Mouse (Mus musculus): ENCODE measurements around the gene Polr2l. TPM values are rescaled to one million over a fixed set of nuclear protein-coding genes. Genes with fewer than 3 reads are reported as not detected.

Gene Polr2l
- polyA plus RNA-seq, 1 experiment from 2014 or later = 77.9 TPM

DNA sequence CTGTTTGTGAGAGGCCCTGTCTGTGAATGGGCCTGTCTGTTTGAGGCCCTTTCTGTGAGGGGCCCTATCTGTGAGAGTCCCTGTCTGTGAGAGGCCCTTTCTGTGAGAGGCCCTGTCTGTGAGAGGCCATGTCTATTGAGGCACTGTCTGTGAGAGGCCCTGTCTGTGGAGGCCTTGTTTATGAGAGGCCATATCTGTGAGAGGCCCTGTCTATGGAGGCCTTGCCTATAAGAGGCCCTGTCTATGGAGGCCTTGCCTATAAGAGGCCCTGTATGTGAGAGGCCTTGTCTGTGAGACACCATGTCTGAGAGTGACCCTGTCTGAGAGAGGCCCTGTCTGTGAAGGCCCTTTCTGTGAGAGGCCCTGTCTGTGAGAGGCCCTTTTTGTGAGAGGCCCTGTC is 33.2 kb upstream of the Polr2l start:
- Histone ChIP-seq H3K9me3 (ENCODE audit: control insufficient read depth, low read length) (no peaks in the 10 kb centered on the region), H3K9ac (ENCODE audit: low read depth, low read length) (no peak overlapping the region), H3K4me3 (ENCODE audit: low read length) (no peak overlapping the region), H3K27me3 (ENCODE audit: control insufficient read depth, insufficient read depth, low read length) (no peaks in the 10 kb centered on the region), H3K4me2 (replicated peaks; ENCODE audit: low read depth, low read length) (no peak overlapping the region), H3K27ac (ENCODE audit: low read depth, low read length) (no peak overlapping the region), H3K36me3 (ENCODE audit: control insufficient read depth, insufficient read depth, low read length) (no peaks in the 10 kb centered on the region; the same call in 1 of the 2 replicates), H3K4me1 (ENCODE audit: control insufficient read depth, insufficient read depth, low read length) (no peaks in the 10 kb centered on the region)
- ATAC-seq (ENCODE audit: low FRiP score, low TSS enrichment) = no peak

GRCm38 (mm10) chr7:141506278-141506677 is 31.3 kb upstream of the Polr2l start:
- no peak overlapping the region for H3K27ac ChIP-seq (ENCODE audit: low read depth, low read length)
- ATAC-seq (ENCODE audit: low FRiP score, low TSS enrichment) = no peak
- H3K36me3 ChIP-seq (ENCODE audit: control insufficient read depth, insufficient read depth, low read length) = no peaks in the 10 kb centered on the region; the same call in 1 of the 2 replicates
- no peak overlapping the region for H3K4me3 ChIP-seq (ENCODE audit: low read length)
- H3K4me2 ChIP-seq (replicated peaks; ENCODE audit: low read depth, low read length) = no peak overlapping the region
- H3K27me3 ChIP-seq (ENCODE audit: control insufficient read depth, insufficient read depth, low read length) = no peaks in the 10 kb centered on the region
- H3K4me1 ChIP-seq (ENCODE audit: control insufficient read depth, insufficient read depth, low read length) = no peaks in the 10 kb centered on the region
- no peak overlapping the region for H3K9ac ChIP-seq (ENCODE audit: low read depth, low read length)
- no peaks in the 10 kb centered on the region for H3K9me3 ChIP-seq (ENCODE audit: control insufficient read depth, low read length)
- 87% methylated on average over 2 of the region's 2 CpGs for WGBS

DNA sequence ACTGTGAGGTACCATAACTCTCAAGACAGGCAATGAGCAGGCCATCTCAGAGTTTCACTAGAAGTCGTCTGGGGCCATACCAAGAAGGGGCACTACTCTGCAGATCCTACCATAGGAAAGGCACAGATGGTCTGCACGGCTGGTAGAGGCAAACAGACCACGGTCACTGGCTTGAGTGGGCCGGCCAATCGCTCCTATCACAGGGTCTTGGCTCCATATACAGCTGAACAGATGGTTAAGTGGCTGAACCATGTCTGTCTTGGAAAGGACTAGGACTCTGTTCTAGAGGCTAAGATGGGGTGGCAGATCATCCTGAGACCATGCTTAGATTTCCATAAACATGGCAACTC is 27.6 kb upstream of the Polr2l start:
- no peaks in the 10 kb centered on the region for H3K27me3 ChIP-seq (ENCODE audit: control insufficient read depth, insufficient read depth, low read length)
- 93% methylated on average over 5 of the region's 5 CpGs for WGBS

DNA sequence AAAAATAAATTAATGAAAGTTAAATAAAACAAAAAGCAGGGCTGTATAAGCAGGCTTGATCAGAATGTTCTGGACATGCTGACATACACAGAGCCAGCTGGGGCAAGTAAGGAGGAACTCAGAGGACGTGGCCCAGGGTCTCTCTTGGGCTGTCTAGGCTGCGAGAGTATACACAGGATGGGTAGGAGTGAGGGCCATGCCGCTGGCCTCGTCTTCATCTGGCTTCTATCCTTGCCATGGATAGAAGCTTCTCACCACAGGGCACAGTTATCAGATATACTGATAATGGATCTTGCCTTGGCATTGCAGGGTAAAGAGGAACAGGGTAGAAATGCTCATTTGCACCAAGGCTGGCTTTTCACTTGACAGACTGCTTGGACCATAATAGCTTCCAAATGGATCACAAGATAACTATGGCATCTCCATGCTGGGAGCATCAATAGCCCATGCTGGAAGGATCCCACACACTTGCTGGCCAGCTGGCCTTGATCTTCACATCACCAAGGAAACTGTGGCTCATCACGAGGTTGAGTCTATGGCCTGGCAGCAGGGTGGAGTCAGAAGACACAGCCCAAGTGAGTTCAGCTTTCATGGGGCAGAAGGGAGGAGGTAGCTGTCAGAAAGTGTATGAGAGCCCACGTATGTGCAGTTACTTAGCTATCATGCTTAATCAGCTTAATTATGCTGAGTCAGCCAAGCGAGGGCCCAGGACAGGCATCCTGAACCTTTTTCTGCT is 27.1 kb upstream of the Polr2l start:
- Histone ChIP-seq H3K4me3 (ENCODE audit: low read length) (no peak overlapping the region), H3K4me1 (ENCODE audit: control insufficient read depth, insufficient read depth, low read length) (peaks cover 8% of the 10 kb centered on the region; the same call in 1 of the 2 replicates), H3K27ac (ENCODE audit: low read depth, low read length) (no peak overlapping the region), H3K4me2 (replicated peaks; ENCODE audit: low read depth, low read length) (no peak overlapping the region), H3K27me3 (ENCODE audit: control insufficient read depth, insufficient read depth, low read length) (no peaks in the 10 kb centered on the region), H3K36me3 (ENCODE audit: control insufficient read depth, insufficient read depth, low read length) (peaks cover 2% of the 10 kb centered on the region; the same call in 1 of the 2 replicates), H3K9ac (ENCODE audit: low read depth, low read length) (no peak overlapping the region), H3K9me3 (ENCODE audit: control insufficient read depth, low read length) (no peaks in the 10 kb centered on the region)
- ATAC-seq (ENCODE audit: low FRiP score, low TSS enrichment) = no peak
- 82% methylated on average over 7 of the region's 7 CpGs for WGBS

More for the DNA sequence above, 27.6 kb upstream of the Polr2l start:
- no peak overlapping the region for H3K9ac ChIP-seq (ENCODE audit: low read depth, low read length)
- no peak overlapping the region for H3K4me3 ChIP-seq (ENCODE audit: low read length)
- no peak overlapping the region for H3K4me2 ChIP-seq (replicated peaks; ENCODE audit: low read depth, low read length)
- peaks cover 8% of the 10 kb centered on the region; the same call in 1 of the 2 replicates for H3K4me1 ChIP-seq (ENCODE audit: control insufficient read depth, insufficient read depth, low read length)
- no peaks in the 10 kb centered on the region for H3K9me3 ChIP-seq (ENCODE audit: control insufficient read depth, low read length)
- H3K36me3 ChIP-seq (ENCODE audit: control insufficient read depth, insufficient read depth, low read length) = peaks cover 2% of the 10 kb centered on the region; the same call in 1 of the 2 replicates
- H3K27ac ChIP-seq (ENCODE audit: low read depth, low read length) = no peak overlapping the region
- ATAC-seq (ENCODE audit: low FRiP score, low TSS enrichment) = no peak

- Histone ChIP-seq H3K27ac (ENCODE audit: low read depth, low read length) (no peak overlapping the region), H3K9me3 (ENCODE audit: control insufficient read depth, low read length) (no peaks in the 10 kb centered on the region), H3K4me3 (ENCODE audit: low read length) (no peak overlapping the region), H3K4me2 (replicated peaks; ENCODE audit: low read depth, low read length) (no peak overlapping the region), H3K4me1 (ENCODE audit: control insufficient read depth, insufficient read depth, low read length) (peaks cover 8% of the 10 kb centered on the region; the same call in 1 of the 2 replicates), H3K9ac (ENCODE audit: low read depth, low read length) (no peak overlapping the region), H3K27me3 (ENCODE audit: control insufficient read depth, insufficient read depth, low read length) (no peaks in the 10 kb centered on the region), H3K36me3 (ENCODE audit: control insufficient read depth, insufficient read depth, low read length) (peaks cover 21% of the 10 kb centered on the region)
- ATAC-seq (ENCODE audit: low FRiP score, low TSS enrichment) = no peak
- 89% methylated on average over 3 of the region's 3 CpGs for WGBS
Measured at GRCm38 (mm10) chr7:141497600-141497999, 22.7 kb upstream of the Polr2l start.

GRCm38 (mm10) chr7:141495940-141496339 is 21.0 kb upstream of the Polr2l start:
- WGBS = 86% methylated on average over 4 of the region's 4 CpGs
- Histone ChIP-seq H3K27me3 (ENCODE audit: control insufficient read depth, insufficient read depth, low read length) (no peaks in the 10 kb centered on the region), H3K4me1 (ENCODE audit: control insufficient read depth, insufficient read depth, low read length) (peaks cover 8% of the 10 kb centered on the region; the same call in 1 of the 2 replicates), H3K9me3 (ENCODE audit: control insufficient read depth, low read length) (no peaks in the 10 kb centered on the region), H3K4me3 (ENCODE audit: low read length) (no peak overlapping the region), H3K27ac (ENCODE audit: low read depth, low read length) (no peak overlapping the region), H3K4me2 (replicated peaks; ENCODE audit: low read depth, low read length) (no peak overlapping the region), H3K36me3 (ENCODE audit: control insufficient read depth, insufficient read depth, low read length) (peaks cover 32% of the 10 kb centered on the region), H3K9ac (ENCODE audit: low read depth, low read length) (no peak overlapping the region)
- no peak for ATAC-seq (ENCODE audit: low FRiP score, low TSS enrichment)

GRCm38 (mm10) chr7:141495379-141495778 is 20.4 kb upstream of the Polr2l start:
- peaks cover 32% of the 10 kb centered on the region for H3K36me3 ChIP-seq (ENCODE audit: control insufficient read depth, insufficient read depth, low read length)

GRCm38 (mm10) chr7:141493729-141494128 is 18.8 kb upstream of the Polr2l start:
- WGBS = 68% methylated on average over 1 of the region's 1 CpGs
- H3K36me3 ChIP-seq (ENCODE audit: control insufficient read depth, insufficient read depth, low read length) = peaks cover 32% of the 10 kb centered on the region
- no peaks in the 10 kb centered on the region for H3K4me1 ChIP-seq (ENCODE audit: control insufficient read depth, insufficient read depth, low read length)

More at GRCm38 (mm10) chr7:141495379-141495778, 20.4 kb upstream of the Polr2l start:
- ATAC-seq (ENCODE audit: low FRiP score, low TSS enrichment) = no peak
- Histone ChIP-seq H3K27ac (ENCODE audit: low read depth, low read length) (no peak overlapping the region), H3K27me3 (ENCODE audit: control insufficient read depth, insufficient read depth, low read length) (no peaks in the 10 kb centered on the region), H3K4me1 (ENCODE audit: control insufficient read depth, insufficient read depth, low read length) (peaks cover 8% of the 10 kb centered on the region; the same call in 1 of the 2 replicates), H3K9ac (ENCODE audit: low read depth, low read length) (no peak overlapping the region), H3K9me3 (ENCODE audit: control insufficient read depth, low read length) (no peaks in the 10 kb centered on the region), H3K4me2 (replicated peaks; ENCODE audit: low read depth, low read length) (no peak overlapping the region), H3K4me3 (ENCODE audit: low read length) (no peak overlapping the region)
- WGBS = 98% methylated on average over 2 of the region's 2 CpGs

DNA sequence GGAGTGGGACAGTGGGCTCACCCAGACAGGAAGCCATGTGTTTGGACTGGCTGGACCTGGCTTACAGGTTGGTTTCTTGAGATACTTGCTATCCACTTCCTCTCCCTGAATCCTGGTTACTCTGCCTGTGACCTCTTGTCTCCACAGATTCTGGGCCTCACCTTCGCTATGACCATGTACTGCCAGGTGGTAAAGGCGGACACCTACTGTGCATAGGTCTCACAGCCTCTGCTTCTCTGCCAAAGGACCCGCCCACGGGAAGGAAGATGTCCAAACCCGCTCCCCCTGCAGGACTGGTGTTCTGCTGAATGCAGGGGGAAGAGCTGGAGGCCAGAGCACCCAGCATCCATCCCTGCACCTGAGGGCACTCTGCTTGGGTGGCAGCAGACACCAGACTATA is 17.8 kb upstream of the Polr2l start:
- Histone ChIP-seq H3K9ac (ENCODE audit: low read depth, low read length) (no peak overlapping the region), H3K27me3 (ENCODE audit: control insufficient read depth, insufficient read depth, low read length) (no peaks in the 10 kb centered on the region), H3K4me3 (ENCODE audit: low read length) (no peak overlapping the region), H3K4me1 (ENCODE audit: control insufficient read depth, insufficient read depth, low read length) (no peaks in the 10 kb centered on the region), H3K36me3 (ENCODE audit: control insufficient read depth, insufficient read depth, low read length) (peaks cover 30% of the 10 kb centered on the region), H3K9me3 (ENCODE audit: control insufficient read depth, low read length) (no peaks in the 10 kb centered on the region), H3K4me2 (replicated peaks; ENCODE audit: low read depth, low read length) (no peak overlapping the region), H3K27ac (ENCODE audit: low read depth, low read length) (no peak overlapping the region)
- no peak for ATAC-seq (ENCODE audit: low FRiP score, low TSS enrichment)
- WGBS = 91% methylated on average over 5 of the region's 5 CpGs

More at GRCm38 (mm10) chr7:141493729-141494128, 18.8 kb upstream of the Polr2l start:
- no peaks in the 10 kb centered on the region for H3K27me3 ChIP-seq (ENCODE audit: control insufficient read depth, insufficient read depth, low read length)
- no peak overlapping the region for H3K4me3 ChIP-seq (ENCODE audit: low read length)
- H3K27ac ChIP-seq (ENCODE audit: low read depth, low read length) = no peak overlapping the region
- no peak overlapping the region for H3K9ac ChIP-seq (ENCODE audit: low read depth, low read length)
- ATAC-seq (ENCODE audit: low FRiP score, low TSS enrichment) = no peak
- H3K4me2 ChIP-seq (replicated peaks; ENCODE audit: low read depth, low read length) = no peak overlapping the region
- H3K9me3 ChIP-seq (ENCODE audit: control insufficient read depth, low read length) = no peaks in the 10 kb centered on the region
